Mouse (Mus musculus): ENCODE measurements around the gene Mthfsd.

- TF ChIP-seq POLR2A (IDR thresholded peaks at IDR 0.05; ENCODE audit: control insufficient read depth, low read depth, low read length) (no peak), CTCF (IDR thresholded peaks at IDR 0.05; ENCODE audit: control insufficient read depth, insufficient read depth, insufficient replicate concordance, low read depth, low read length) (no peak)
Measured at GRCm38 (mm10) chr8:121085561-121085960, 22.6 kb downstream of the Mthfsd start.
